Mouse (Mus musculus): Measurements from ENCODE around the gene Itga7.

Itga7 gene

DNA sequence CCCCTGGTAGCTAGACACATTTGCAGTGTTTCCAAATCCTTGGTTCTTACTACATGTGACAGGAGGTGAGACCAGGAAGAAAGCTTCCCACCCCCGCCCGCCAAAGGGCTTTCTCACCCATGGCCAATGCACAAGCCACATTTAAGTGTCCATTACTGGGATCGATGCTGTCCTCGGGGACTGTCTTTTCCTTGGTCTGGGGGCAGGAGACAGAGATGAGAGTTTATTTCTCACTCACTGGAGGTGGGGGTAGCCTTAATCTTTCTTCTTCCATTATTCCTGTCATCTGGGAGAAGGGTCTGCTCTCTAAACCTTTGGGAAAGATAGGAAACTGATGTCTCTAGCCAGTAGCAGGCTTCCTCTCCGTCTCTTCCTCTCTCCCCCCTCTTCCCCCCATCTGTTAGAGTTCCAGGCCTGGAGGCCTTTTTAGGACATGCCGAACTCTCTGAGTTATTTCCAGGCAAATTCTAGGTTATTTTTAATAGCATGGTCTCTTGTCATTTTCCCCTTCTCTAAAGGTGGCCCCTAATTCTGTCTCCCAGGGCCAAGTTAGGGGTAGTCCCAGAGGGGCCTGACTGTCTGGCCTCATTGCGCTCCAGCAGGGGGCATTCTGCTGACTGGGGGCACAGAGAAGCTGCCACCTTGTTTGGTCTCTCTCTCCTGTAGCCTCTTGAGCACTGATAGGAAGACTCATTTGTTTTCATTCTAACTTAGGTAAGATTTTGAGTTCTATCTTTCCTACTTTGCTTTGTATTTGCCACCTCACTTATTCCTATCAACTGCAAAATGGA lies 1.6 kb downstream of the Itga7 start:
- no peak for DNase-seq (ENCODE audit: low spot score in 2 of 2)

DNA sequence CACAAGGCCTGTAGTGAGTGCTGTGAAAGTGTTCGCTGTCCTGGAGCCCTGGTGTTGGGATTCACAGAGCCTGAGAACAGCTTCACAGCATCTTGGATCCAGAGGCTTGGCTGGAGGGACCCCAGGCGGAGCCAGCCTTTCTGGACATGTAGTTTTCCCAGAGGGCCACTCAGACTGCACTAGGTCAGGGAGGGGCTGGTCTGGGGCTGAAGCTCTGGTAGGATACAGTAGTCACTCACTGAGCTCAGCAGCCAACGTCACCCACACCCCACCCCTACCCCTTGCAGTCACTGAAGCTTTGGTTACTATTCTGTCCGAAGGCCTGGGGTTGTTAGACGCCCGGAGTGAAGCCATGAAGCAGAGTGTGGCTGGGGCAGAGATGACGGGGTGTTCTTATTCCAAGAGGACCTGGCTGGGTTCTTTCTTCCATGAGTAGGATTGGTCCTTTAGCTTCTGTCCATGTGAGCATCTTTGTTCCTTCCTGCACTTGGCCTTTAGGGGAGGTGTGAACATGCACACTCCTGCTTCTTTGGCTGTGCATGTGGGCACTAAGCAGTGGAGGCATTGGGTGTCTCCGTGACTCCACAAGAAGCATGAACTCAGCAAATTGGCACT lies 2.3 kb downstream of the Itga7 start:
- DNase-seq (ENCODE audit: low spot score in 2 of 2): no peak

DNA sequence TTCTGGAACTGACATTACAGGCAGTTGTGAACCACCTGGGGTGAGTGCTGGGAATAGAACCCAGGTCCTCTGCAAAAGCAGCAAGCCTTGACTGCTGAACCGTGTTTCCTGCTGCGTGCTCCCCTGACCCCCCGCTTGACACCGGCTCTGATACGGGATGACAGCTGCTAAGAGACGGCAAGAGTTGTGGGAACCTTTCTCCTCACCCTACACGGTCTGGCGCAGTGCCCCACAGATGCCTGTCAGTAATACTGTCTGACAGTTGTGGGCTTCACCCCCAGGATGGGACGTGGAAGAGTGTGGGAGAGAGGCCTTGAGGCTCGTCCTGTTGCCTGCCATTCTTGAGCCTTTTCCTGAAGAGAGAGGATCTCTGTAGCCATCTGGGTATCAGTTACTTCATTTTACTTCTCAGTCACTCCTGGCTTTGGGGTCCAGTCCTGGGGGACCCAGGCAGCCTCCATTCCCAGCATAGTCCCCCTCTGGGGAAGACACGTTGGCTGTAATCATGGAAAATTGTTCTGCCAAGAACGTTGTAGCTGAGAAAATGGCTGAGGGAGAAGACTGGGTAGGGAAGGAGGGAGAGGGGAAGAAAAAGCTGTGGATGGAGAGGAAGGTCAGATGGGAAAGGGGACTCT lies 4.3 kb downstream of the Itga7 start:
- no peak for DNase-seq (ENCODE audit: low spot score in 2 of 2)

DNA sequence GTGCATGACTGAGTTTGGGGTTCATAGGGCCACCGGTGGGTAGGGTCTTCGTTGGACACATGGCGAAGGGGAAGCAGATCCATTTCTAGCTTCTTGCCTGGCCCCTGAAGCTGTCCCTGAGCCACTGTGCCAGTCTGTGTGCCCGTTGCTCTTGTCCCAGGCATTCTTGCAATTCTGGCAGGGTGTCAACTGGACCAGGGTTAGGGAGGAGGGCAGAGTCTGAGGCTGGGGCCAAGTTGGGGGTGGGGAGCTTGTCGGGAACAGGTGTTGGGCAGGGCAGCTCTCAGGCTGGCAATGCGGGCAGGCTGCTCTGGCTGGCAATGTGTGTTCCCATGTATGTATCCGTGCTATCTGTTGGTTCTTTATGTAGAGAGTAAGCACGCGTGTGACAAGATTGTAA lies 4.8 kb downstream of the Itga7 start:
- no peak for DNase-seq (ENCODE audit: low spot score in 2 of 2)

DNA sequence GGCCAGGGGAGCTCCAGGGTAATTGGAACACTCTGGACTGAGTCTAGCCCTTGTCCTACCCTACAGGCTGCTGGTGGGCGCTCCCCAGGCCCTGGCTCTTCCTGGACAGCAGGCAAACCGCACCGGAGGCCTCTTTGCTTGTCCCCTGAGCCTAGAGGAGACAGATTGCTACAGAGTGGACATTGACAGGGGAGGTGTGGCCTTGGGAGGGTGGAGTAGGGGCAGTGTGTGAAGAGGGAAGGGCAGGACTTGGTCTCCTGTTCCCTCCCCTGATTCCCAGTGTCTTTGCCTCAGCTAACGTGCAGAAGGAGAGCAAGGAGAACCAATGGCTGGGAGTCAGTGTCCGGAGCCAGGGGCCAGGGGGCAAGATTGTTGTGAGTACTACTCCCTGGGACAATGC lies 5.4 kb downstream of the Itga7 start:
- no peak for DNase-seq (ENCODE audit: low spot score in 2 of 2)

DNA sequence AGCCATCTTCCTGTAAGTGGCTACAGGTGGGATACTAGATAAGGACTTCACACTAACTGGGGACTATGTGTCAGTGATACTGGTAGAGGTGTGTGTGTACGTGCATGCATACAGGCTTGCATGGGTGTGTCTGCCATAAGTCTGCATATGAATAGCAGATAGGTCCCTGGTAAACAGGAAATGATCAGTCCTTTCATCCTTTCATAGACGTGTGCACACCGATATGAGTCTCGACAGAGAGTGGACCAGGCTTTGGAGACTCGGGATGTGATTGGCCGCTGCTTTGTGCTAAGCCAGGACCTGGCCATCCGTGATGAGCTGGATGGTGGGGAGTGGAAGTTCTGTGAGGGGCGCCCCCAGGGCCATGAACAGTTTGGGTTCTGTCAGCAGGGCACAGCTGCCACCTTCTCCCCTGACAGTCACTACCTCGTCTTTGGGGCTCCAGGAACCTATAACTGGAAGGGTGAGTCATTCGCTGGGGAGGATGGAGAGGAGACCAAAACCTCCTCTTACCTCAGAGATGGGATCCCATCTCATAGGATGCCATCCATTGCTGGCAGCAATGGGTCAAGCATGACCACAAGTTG lies 7.0 kb downstream of the Itga7 start:
- no peak for DNase-seq (ENCODE audit: low spot score in 2 of 2)

DNA sequence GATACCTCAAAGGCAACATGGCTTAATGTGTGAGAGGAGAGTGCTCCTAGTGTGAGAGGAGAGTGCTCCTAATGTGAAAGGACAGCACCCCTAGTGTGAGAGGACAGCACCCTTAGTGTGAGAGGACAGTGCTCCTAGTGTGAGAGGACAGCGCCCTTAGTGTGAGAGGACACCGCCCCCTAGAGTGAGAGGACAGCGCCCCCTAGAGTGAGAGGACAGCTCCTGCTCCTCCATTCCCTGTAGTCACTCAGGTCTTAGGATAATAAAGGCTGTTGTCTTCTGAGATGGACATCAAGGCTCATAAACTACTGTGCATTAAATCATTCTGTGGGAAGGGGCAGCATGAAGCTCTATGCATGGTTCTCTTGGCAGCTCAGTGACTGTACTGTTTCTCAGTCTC lies 12.1 kb downstream of the Itga7 start:
- DNase-seq (ENCODE audit: low spot score in 2 of 2): no peak

DNA sequence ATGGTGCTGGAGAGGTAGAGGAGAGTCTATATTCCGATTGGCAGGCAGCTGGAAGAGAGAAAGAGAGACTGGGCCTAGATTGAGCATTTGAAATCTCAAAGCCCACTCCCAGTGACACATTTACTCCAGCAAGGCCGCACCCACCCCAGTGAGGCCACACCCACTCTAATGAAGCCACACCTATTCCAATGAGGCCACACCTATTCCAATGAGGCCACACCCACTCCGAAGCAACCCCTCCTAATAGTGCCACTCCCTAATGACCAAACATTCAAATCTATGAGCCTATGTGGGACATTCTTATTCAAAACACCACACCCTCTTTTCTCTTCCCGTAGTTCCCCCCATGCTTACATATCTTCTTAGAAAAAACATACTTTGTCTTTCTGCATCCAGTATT lies 13.9 kb downstream of the Itga7 start:
- no peak for DNase-seq (ENCODE audit: low spot score in 2 of 2)

DNA sequence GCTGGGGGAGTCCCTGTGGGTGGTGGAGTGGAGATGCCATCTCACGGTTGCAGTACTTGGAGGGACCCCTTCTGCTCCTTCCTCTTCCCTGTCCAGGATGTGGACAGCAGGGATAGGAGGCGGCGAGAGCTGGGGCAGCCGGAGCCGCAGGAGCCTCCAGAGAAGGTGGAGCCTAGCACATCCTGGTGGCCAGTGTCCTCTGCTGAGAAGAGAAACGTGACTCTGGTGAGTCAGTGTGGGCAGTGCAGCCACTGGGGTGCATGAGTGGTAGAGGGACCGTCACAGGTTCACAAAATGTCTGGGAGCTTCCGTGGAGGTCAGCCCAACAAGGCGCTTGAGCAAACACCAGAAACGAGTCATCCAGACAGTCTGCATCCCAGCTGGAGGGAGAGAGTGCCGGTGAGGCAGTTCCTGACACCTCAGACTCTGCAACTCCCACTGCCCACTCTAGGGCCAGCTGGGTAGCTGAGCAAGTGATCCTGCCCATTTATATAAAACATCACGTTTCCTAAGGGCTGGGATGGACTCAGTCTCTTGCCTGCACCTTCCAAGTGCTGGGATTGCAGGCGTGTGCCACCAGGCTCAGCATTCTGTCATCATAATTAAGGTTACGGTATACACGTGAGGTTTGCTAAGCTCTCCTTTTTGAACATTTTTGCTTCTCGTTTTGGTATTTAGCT lies 16.7 kb downstream of the Itga7 start:
- DNase-seq (ENCODE audit: low spot score in 2 of 2): no peak

DNA sequence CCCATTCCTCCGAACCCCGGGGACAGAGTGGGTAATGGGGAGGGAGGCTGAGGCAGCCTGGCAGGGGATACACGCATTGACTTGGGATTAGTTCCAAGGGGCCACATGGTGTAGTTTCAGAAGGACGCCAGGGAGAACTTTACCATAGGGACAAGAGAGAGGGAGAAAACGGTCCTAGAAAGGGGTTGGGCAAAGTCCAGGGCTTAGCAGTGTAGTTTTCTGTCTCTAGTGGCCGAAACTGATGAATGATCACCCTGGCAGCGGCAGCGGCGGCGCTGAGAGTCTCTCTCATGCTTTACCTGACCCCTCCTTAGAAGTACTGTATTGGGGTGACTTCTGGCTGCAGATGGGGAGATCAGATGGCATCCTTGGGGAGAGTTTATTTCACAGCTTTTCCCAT lies 24.7 kb downstream of the Itga7 start:
- no peak for DNase-seq (ENCODE audit: low spot score in 2 of 2)

DNA sequence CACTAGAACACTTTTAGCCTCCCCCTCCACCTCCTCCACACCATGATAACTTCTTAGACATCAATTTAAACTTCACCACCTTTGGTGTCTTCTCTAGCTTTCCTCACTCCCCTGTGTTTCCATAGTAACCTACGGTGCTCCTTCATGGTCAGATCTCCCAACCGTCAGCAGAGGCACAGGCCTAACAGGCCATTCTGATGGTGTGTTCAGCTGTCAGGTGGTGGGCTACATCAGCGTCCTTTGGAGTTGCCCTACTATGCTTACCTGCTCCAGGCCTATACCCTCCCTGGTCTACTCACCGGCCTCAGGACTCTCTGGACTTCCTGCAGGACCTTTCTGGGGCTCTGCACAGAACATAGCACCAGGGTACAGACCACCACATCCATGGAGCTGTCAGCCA lies 26.5 kb downstream of the Itga7 start:
- no peak for DNase-seq (ENCODE audit: low spot score in 2 of 2)

DNA sequence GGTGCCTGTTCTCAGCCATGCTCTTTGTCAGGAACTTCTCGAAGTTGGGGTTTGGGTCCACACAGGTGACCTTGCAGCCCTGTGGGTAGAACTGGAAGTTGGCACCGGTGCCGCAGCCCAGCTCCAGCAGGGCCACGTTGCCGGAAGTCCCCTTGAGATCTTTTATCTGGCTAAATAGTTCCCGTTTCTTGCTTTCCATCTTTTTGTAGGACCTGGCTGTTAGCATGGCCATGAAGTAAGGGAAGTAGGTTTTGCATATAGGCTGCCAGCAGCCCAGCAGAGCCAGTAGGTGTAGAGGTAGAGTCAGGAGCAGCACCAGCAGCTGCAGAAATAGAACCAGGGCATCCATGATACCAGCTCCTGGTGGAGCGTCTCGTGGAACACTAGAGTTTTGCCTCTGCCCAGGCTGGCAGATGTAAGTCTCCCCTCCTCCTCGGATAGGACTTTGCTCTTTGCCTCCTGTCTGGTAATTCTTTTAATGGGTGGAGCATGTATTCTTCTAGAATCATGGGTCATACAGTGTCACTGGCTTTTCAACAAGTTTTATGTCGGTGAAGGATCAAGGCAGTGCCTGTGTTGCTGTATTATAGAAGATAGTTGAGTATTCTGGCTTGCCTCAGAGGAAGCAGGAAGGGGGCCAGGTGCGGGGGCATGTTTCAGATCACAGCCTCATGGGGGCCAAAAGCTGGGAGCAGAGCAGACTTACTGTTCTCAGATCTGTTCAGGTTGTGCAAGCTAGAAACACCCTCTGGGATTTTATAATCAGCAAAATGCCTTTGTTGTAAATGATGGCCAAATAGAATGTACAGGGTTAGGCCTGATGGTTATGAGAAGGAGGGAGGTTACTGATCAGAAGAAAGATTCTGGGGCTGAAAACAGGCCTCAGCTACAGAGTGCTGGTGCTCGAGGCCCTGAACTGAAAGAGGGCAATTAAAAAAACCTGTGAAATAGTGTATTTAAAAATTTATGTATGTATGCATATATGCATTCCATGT lies 27.3 kb downstream of the Itga7 start, which contains the start of gene Mettl7b:
Gene Mettl7b (minus strand): TSS at position 399 of the 995 bp plus-strand sequence.
- no peak for DNase-seq (ENCODE audit: low spot score in 2 of 2)

DNA sequence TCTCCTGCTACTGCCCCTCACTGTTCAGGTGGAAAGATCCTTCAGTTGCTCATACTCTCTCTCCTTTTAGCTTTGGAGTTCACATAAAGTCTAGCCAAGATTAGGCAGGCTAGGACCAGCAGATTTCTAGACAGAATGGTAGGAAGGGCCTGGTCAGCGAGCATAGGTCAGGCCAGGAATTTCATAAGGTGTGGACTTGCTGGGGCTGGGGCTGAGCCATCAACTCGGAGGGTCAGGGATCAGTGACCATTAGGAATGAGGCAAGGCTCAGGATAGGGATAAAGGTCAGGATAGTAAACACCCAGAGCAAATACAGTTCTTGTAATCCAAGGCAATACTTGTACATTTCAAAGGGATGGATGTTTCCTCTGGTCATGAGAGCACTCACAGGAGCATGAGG lies 31.3 kb downstream of the Itga7 start:
- DNase-seq (ENCODE audit: low spot score in 2 of 2): no peak

DNA sequence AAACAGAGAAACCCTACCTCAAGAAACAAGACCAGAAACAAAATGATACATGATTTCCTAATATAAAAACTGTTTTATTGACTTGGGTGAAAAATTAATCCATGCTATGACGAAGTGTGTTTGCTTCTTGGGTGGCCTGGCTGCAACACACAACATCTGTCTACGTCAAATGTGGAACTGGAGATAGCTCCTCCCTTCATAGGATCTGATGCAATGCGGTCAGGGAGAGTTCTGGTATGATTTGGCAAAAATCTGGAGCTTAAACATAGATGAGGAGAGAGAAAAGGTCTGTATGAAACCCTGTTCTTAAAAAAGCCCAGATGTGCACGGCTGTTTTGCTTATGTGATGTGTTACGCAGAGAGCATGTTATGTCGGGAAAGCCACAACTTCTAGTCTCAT lies 32.3 kb downstream of the Itga7 start:
- DNase-seq (ENCODE audit: low spot score in 2 of 2): no peak

DNA sequence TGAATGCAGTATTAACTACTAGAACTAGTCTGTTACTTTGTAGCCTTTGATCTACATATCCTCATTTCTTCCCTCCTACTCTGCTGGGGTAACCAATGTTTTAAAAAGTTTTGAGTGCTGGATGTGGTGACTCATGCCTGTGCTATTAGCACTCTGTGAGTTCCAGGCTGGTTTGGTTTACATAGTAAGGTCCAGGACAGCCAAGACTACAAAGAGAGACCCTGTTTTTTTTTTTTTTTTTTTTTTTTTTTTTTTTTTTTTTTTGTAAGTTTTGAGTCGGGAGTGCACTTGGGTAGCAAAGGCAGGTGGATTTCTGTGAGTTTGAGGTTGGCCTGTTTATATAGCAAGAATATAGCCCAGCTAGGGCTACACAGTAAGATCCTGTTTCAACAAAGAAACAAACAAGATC lies 34.7 kb downstream of the Itga7 start:
- DNase-seq (ENCODE audit: low spot score in 2 of 2): no peak

DNA sequence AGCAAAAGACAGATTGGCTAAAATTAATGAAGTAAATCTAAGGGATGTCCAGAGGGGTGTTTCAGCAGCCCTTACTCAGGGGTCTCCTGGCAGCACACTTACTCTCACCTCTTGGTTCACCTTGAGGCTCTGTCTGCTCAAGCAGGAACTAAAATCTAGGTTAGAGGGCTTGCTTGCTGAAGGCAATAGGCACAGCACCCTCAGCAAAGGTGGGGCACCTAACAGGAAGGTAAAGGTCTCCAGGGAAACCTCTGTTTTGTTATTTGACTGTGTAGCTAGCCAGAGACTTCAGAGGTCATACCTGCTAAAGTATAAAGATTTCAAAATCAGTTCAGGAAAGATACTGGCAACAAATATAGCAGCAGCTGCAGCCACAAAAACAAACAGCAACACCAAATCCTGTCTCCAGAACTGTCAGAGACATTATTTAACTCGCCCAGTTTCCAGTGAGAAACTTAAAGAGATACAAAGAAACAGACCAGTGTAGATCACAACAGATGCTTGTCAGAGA lies 37.2 kb downstream of the Itga7 start:
- DNase-seq (ENCODE audit: low spot score in 2 of 2): no peak

DNA sequence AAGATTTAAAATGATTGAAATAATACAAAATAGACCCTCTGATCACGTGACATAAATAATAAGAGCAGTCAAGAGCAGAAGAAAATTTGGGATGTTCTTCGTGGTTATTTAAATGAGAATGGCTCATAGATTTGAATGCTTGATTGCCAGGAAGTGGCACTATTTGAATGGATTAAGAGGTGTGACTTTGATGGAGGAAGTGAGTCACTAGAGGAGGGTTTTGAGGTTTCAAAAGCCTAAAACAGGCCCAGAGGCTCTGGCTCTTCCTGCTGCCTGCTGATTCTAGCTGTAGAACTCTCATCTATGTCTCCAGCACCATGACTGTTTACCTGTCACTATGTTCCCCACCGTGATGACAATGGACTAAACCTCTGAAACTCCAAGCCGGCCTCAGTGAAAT lies 39.2 kb downstream of the Itga7 start:
- no peak for DNase-seq (ENCODE audit: low spot score in 2 of 2)

DNA sequence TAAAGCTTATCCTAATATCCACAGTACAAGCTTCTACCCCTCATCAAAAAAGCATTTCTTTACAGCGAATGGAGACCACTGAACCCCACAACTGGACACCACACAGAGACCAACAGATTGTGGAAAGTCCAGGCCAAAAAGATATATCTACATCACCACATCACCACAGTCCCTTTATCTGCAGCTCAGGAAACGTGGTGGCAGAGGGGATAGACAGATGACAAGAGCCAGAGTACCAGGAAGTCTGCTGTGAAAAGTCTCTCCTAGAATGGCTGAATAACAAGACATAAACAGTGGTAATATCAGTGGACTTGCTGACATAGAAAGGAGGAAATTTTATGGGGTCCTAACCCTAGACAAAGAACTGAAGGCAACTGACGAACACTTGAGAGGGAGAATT lies 42.8 kb downstream of the Itga7 start:
- DNase-seq (ENCODE audit: low spot score in 2 of 2): no peak

DNA sequence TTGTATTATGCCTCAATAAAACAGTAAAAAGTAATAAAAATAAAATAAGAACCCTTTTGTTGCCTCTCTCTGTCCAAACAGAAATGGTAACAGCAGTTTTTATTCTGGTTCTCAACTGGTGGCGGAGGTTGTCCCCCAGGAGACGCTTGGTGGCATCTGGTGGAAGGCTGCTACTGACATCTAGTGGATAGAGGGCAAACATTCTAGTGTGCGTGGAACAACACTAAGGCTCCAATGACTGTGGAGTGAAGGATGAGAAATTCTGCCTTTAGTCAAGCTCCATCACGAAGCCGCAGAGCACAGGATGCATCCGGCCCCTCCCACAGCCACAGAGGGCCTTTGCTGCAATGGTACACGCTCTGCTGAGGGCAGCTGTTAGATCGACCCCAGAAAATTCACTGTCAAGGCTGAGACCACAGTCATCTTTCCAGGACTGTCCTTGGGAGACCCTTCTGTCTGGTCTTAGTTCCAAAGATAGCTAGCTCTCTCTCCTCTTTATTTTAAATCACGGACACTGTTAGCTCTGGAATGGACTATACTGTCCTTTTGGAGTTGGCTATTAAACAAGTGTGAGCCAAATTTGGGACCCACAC lies 44.0 kb downstream of the Itga7 start:
- DNase-seq (ENCODE audit: low spot score in 2 of 2): peak; percentile 29 to 49

DNA sequence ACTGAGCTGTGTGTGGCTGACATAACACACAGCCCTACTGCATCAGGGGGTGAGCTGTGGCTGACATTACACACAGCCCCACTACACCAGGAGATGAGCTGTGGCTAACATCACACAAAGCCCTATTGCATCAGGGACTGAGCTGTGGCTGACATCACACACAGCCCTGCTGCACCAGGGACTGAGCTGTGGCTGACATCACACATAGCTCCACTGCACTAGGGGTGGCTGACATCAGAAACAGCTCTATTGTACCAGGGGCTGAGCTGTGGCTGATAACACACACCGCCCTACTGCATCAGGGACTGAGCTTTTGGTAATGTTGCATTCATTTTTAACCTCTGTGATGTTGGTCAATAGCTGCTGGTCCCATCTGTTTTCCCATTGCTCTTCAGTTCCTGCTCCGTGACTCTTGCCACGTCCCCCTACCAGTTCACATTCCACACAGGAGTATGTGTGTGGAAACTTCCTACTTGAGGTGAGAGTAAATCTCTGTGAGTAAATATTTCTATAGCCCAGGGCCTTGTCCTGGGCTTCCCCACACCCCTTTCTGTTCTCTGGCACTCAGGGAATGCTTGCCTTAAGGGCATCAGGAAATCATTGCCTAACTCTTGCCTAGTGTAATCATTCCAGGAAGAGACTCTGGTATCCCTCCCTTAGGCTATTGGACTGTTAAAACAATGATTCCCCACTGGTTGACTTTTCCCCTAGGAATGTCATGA lies 47.2 kb downstream of the Itga7 start:
- no peak for DNase-seq (ENCODE audit: low spot score in 2 of 2)
